Mouse (Mus musculus) heart, embryonic 11.5 days (tissue): ENCODE data around the gene Casq1. TPM values are rescaled to one million over a fixed set of nuclear protein-coding genes. Genes with fewer than 3 reads are reported as not detected.
A peak's percentile ranks its signal among the peaks of the same experiment; 100 is the strongest.

Experiments
- ATAC-seq: fragments of 200-750 bp; cut with Nextera tagmentation; replicated peaks from 2 replicates; pipeline ENCODE4 v1.8.0; 2017; ENCODE audit warnings: moderate library complexity; ENCODE audit not compliant: insufficient number of reproducible peaks, low FRiP score, low TSS enrichment
- H3K27ac ChIP-seq: fragments of 300-500 bp; sonication (generic); 2 replicates; pipeline ENCODE4 v1.5.1; 2014; ENCODE audit warnings: mild to moderate bottlenecking, low read depth, low read length
- H3K27me3 ChIP-seq: fragments of 300-500 bp; sonication (generic); 2 replicates; pipeline ENCODE4 v1.6.1; 2014; ENCODE audit warnings: mild to moderate bottlenecking, low read length, mixed read lengths; ENCODE audit not compliant: control insufficient read depth, insufficient read depth
- H3K36me3 ChIP-seq: fragments of 300-500 bp; sonication (generic); 2 replicates; pipeline ENCODE4 v1.6.1; 2014; ENCODE audit warnings: mild to moderate bottlenecking, low read length, moderate library complexity, mixed read lengths; ENCODE audit not compliant: control insufficient read depth, insufficient read depth
- H3K4me1 ChIP-seq: fragments of 300-500 bp; sonication (generic); 2 replicates; pipeline ENCODE4 v1.6.1; 2014; ENCODE audit warnings: low read length; ENCODE audit not compliant: control insufficient read depth, insufficient read depth
- H3K4me2 ChIP-seq: fragments of 300-500 bp; sonication (generic); 2 replicates; pipeline ENCODE4 v1.6.1; 2014; ENCODE audit warnings: mild to moderate bottlenecking, moderate library complexity
- H3K4me3 ChIP-seq: fragments of 300-500 bp; sonication (generic); 2 replicates; pipeline ENCODE4 v1.5.1; 2014; ENCODE audit warnings: low read depth, low read length
- H3K9ac ChIP-seq: fragments of 300-500 bp; sonication (generic); 2 replicates; pipeline ENCODE4 v1.6.1; 2014; ENCODE audit warnings: mild to moderate bottlenecking, low read depth, low read length, moderate library complexity
- H3K9me3 ChIP-seq: fragments of 300-500 bp; sonication (generic); replicated peaks from 2 replicates; pipeline ENCODE4 v1.6.1; 2016; ENCODE audit warnings: low read length; ENCODE audit not compliant: control insufficient read depth
- WGBS: fragments of 180-500 bp; shearing (Covaris S2); extraction: QIAGEN DNeasy Blood & Tissue Kit; methylation state at CpG from one replicate; pipeline ENCODE4 v1.1.7; 2014; ENCODE audit not compliant: insufficient replicate concordance; 5-methylcytosine and 5-hydroxymethylcytosine counted together
- polyA plus RNA-seq: library from polyadenylated mRNA; unstranded; fragments of >200 nt; fragmentation: Nextera tagmentation; extraction: Ambion mirVana; gene quantifications from 2 replicates; pipeline ENCODE4 v1.2.1, GENCODE M21; 2014

Gene Casq1
- polyA plus RNA-seq, 1 experiment from 2014 or later = 205 TPM

- no peak overlapping the region for H3K27ac ChIP-seq
- no peak overlapping the region for H3K4me3 ChIP-seq
- peaks cover 2% of the 10 kb centered on the region; the same call in 1 of the 2 replicates for H3K4me1 ChIP-seq
- ATAC-seq = no peak
- H3K36me3 ChIP-seq = peaks cover 28% of the 10 kb centered on the region
- no peaks in the 10 kb centered on the region for H3K9me3 ChIP-seq
- 75% methylated on average over 7 of the region's 7 CpGs for WGBS
- no peak overlapping the region for H3K4me2 ChIP-seq
- H3K27me3 ChIP-seq = no peaks in the 10 kb centered on the region
- H3K9ac ChIP-seq = no peak overlapping the region
Measured at GRCm38 (mm10) chr1:172179102-172179501, 40.6 kb downstream of the Casq1 start.

DNA sequence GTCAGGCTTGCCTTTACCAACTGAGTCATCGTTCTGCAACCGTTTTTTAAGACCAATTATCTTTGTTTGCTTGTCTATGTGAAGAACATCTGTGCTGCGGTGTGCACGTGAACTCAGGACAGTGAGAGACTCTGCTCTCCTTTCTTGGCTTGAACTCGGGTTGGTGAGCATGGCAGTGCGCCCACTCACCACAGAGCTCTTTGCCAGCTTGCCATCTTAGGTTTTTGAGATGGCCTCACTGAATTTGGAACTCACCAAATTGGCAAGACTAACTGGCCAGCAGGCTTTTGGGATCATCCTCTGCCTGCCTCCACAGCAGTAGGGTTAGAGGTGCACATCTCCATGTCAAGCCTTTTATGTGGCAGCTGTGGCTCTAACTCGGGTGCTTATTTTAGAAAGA, 41.9 kb downstream of the Casq1 start:
- WGBS = 92% methylated on average over 7 of the region's 7 CpGs
- no peak for ATAC-seq
- H3K9me3 ChIP-seq = no peaks in the 10 kb centered on the region
- no peak overlapping the region for H3K9ac ChIP-seq
- H3K4me2 ChIP-seq = no peak overlapping the region
- H3K36me3 ChIP-seq = peaks cover 33% of the 10 kb centered on the region
- no peak overlapping the region for H3K27ac ChIP-seq
- H3K27me3 ChIP-seq = no peaks in the 10 kb centered on the region
- H3K4me1 ChIP-seq = peaks cover 9% of the 10 kb centered on the region; the same call in 1 of the 2 replicates
- no peak overlapping the region for H3K4me3 ChIP-seq

GRCm38 (mm10) chr1:172173181-172173580, 46.5 kb downstream of the Casq1 start:
- Histone ChIP-seq H3K27me3 (no peaks in the 10 kb centered on the region), H3K4me1 (peaks cover 9% of the 10 kb centered on the region; the same call in 1 of the 2 replicates), H3K4me3 (no peak overlapping the region), H3K27ac (no peak overlapping the region), H3K9ac (no peak overlapping the region), H3K9me3 (0 out of 2 replicates have a peak, but pooled peaks cover 2% of the 10 kb centered on the region), H3K4me2 (no peak overlapping the region), H3K36me3 (peaks cover 46% of the 10 kb centered on the region)
- no peak for ATAC-seq
- WGBS = 91% methylated on average over 5 of the region's 5 CpGs

DNA sequence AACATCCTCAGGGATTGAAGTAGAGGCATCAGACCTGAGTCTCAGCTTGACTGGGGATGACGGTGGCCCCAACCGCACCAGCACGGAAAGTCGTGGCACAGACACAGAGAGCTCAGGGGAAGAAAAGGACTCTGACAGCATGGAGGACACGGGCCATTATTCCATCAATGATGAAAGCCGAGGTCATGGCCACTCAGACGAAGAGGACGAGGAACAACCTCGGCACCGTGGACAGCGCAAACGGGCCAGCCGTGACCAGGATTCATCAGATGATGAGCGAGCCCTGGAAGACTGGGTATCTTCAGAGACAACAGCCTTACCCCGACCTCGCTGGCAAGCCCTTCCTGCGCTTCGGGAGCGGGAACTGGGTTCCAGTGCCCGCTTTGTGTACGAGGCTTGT, 47.3 kb downstream of the Casq1 start:
- Histone ChIP-seq H3K36me3 (peaks cover 46% of the 10 kb centered on the region), H3K9me3 (0 out of 2 replicates have a peak, but pooled peaks cover 2% of the 10 kb centered on the region), H3K9ac (no peak overlapping the region), H3K4me2 (no peak overlapping the region), H3K4me3 (no peak overlapping the region), H3K27ac (no peak overlapping the region), H3K27me3 (no peaks in the 10 kb centered on the region), H3K4me1 (peaks cover 9% of the 10 kb centered on the region; the same call in 1 of the 2 replicates)
- 93% methylated on average over 21 of the region's 21 CpGs for WGBS
- ATAC-seq = no peak

DNA sequence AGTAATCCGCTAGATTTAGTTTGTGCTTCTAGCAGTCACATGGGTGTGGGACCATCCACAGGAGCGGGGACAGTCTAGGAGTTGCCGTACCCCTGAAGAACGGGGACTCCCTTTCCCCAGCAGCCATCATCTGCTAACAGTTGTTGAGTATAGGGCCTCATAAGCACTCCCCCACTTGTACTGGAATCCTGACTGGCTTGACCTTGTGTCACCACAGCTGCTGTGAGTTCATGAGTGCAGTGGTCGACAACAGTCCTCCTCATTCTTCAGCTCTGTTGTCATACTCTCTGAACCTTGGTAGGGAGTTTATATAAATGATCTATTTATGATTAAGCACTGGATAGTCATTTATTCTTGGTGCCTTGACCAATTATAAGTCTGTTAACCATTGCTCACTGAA, 49.9 kb downstream of the Casq1 start:
- Histone ChIP-seq H3K4me2 (no peak overlapping the region), H3K27me3 (no peaks in the 10 kb centered on the region), H3K9me3 (0 out of 2 replicates have a peak, but pooled peaks cover 2% of the 10 kb centered on the region), H3K9ac (no peak overlapping the region), H3K27ac (no peak overlapping the region), H3K4me1 (peaks cover 9% of the 10 kb centered on the region; the same call in 1 of the 2 replicates), H3K4me3 (no peak overlapping the region), H3K36me3 (peaks cover 37% of the 10 kb centered on the region)
- WGBS = 95% methylated on average over 5 of the region's 5 CpGs
- ATAC-seq = no peak

- Histone ChIP-seq H3K36me3 (peaks cover 29% of the 10 kb centered on the region), H3K27me3 (no peaks in the 10 kb centered on the region), H3K9me3 (0 out of 2 replicates have a peak, but pooled peaks cover 2% of the 10 kb centered on the region), H3K4me3 (no peak overlapping the region), H3K4me2 (no peak overlapping the region), H3K4me1 (no peaks in the 10 kb centered on the region), H3K9ac (no peak overlapping the region), H3K27ac (no peak overlapping the region)
- no peak for ATAC-seq
- WGBS = 93% methylated on average over 5 of the region's 5 CpGs
Measured at GRCm38 (mm10) chr1:172167911-172168310, 51.8 kb downstream of the Casq1 start.

DNA sequence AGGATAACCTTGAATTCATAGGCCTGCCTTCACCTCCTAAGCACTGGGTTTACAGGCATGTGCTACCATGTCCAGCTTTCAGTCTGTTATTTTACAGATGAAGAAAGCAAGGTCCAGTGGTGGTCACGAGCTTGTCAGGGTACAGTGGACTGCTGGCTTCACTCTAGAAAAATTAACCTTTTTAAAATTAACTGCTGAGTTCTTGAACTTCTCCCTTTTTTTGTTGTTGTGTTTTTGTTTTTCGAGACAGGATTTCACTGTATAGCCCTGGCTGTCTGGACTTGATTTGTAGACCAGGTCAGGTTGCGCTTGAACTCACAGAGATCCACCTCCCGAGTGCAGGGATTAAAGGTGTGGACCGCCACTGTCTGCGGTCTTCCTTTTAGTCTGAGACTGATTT, 56.7 kb downstream of the Casq1 start:
- no peak overlapping the region for H3K27ac ChIP-seq
- no peak overlapping the region for H3K4me2 ChIP-seq
- WGBS = 87% methylated on average over 6 of the region's 6 CpGs
- no peak for ATAC-seq
- no peaks in the 10 kb centered on the region for H3K27me3 ChIP-seq
- peaks cover 7% of the 10 kb centered on the region; the same call in 1 of the 2 replicates for H3K4me1 ChIP-seq
- no peak overlapping the region for H3K4me3 ChIP-seq
- H3K9me3 ChIP-seq = no peaks in the 10 kb centered on the region
- 0 out of 2 replicates have a peak, but pooled peaks cover 4% of the 10 kb centered on the region for H3K36me3 ChIP-seq
- H3K9ac ChIP-seq = no peak overlapping the region

DNA sequence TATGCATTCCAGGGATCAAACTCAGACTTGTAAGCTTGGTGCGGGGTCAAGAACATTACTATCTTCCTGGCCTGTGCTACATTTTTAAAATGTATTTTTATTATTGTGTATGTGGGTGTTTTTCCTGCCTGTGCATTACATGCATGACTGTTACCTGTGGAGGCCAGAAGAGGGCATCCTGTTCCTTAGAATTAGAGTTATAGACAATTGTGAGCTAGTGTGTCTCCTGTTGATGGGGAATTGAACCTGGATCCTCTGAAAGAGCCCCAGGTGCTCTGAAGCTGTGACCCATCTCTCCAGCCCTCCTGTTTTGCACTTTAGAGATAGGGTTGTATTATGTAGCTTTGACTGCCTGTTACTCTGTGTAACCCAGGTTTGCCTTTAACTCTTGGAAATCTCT, 57.7 kb downstream of the Casq1 start:
- H3K4me2 ChIP-seq = no peak overlapping the region
- H3K9ac ChIP-seq = no peak overlapping the region
- 91% methylated on average over 1 of the region's 1 CpGs for WGBS
- ATAC-seq = no peak
- peaks cover 7% of the 10 kb centered on the region; the same call in 1 of the 2 replicates for H3K4me1 ChIP-seq
- H3K36me3 ChIP-seq = 0 out of 2 replicates have a peak, but pooled peaks cover 4% of the 10 kb centered on the region
- H3K9me3 ChIP-seq = no peaks in the 10 kb centered on the region
- no peak overlapping the region for H3K4me3 ChIP-seq
- H3K27me3 ChIP-seq = no peaks in the 10 kb centered on the region
- no peak overlapping the region for H3K27ac ChIP-seq

DNA sequence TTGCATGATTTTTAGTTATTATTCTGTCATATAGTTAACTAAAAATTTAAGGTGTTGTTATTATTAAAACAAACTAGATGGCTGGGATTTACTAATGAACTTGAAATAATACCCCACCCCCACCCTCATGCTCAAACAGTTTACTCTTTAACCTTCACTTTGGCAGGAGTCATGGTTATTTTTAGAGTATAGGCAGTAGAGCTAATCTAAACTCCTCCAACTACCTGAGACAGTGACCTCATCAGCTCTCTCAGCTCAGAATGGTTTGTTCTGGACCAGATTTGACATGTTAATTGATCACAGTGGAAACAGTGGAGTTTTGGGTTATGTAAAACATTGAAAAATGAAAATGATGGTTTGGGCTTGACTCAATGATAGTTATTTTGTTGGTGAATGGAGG, 59.2 kb downstream of the Casq1 start:
- peak overlapping the region; percentile 27; the same call in 1 of the 2 replicates for H3K4me2 ChIP-seq
- no peak overlapping the region for H3K9ac ChIP-seq
- H3K4me1 ChIP-seq = peaks cover 7% of the 10 kb centered on the region; the same call in 1 of the 2 replicates
- peak overlapping the region; percentile 70 for H3K27ac ChIP-seq
- H3K27me3 ChIP-seq = no peaks in the 10 kb centered on the region
- H3K36me3 ChIP-seq = peaks cover 6% of the 10 kb centered on the region
- no peak overlapping the region for H3K4me3 ChIP-seq
- no peaks in the 10 kb centered on the region for H3K9me3 ChIP-seq
- ATAC-seq = peak; percentile 33
